ENCODE assay signal across 10 mouse cellular contexts in genomic region chr1:128303900-128304299, GRCm38 (mm10). TPM values are rescaled to one million over a fixed set of nuclear protein-coding genes. Genes with fewer than 3 reads are reported as not detected.
DNase-seq lines count a peak whose midpoint lies in the region; ATAC-seq lines count a peak whose summit lies in the region.
"Had no signal": no experiment of that assay in that cellular context is flagged by ENCODE, and none has a peak within 500 bp of the region (broad histone marks: within the 10 kb centered on the region; RNA-seq: fewer than 3 reads in every experiment).

No protein-coding gene starts in this region.

- peak; percentile 74 for ATAC-seq in forebrain, embryonic 13.5 days
- no peak for ATAC-seq in intestine, embryonic 16.5 days

- H3K9me3 ChIP-seq in forebrain, embryonic 13.5 days (replicated peaks) = no peaks in the 10 kb centered on the region
- H3K9me3 ChIP-seq in forebrain, embryonic 10.5 days = no peaks in the 10 kb centered on the region
- no peaks in the 10 kb centered on the region for H3K9me3 ChIP-seq in intestine, embryonic 16.5 days (ENCODE audit: control insufficient read depth, low read length)
- H3K9me3 ChIP-seq: heart, embryonic 15.5 days had no signal

- DNase-seq in forebrain, embryonic 10.5 days (ENCODE audit: extremely low spot score, low spot score) = no peak
- DNase-seq in right cerebral cortex, adult 18-20 months = peak; percentile 12
- no peak for DNase-seq in right cerebral cortex, postnatal 36 days (ENCODE audit: low spot score in 2 of 2)
- peak; percentile 83 for DNase-seq in kidney, adult 18-20 months
- DNase-seq in right cerebral cortex, postnatal 14 days = peak; percentile 15
- no peak for DNase-seq in adrenal gland, postnatal 14 days

- no peaks in the 10 kb centered on the region for H3K27me3 ChIP-seq in forebrain, embryonic 13.5 days
- H3K27me3 ChIP-seq in forebrain, embryonic 10.5 days (ENCODE audit: poor library complexity, severe bottlenecking) = no peaks in the 10 kb centered on the region
- no peaks in the 10 kb centered on the region for H3K27me3 ChIP-seq in intestine, embryonic 16.5 days (replicated peaks; ENCODE audit: control insufficient read depth, insufficient read depth, low read length)
- H3K27me3 ChIP-seq: heart, embryonic 15.5 days had no signal

- 75% methylated on average over 16 of the region's 16 CpGs for WGBS in forebrain, embryonic 13.5 days
- 92% methylated on average over 16 of the region's 16 CpGs for whole genome bisulfite sequencing in forebrain, embryonic 10.5 days
- 90% methylated on average over 16 of the region's 16 CpGs for WGBS in intestine, embryonic 16.5 days

- no peak overlapping the region for H3K27ac ChIP-seq in forebrain, embryonic 13.5 days
- H3K27ac ChIP-seq in forebrain, embryonic 10.5 days = no peak overlapping the region
- H3K27ac ChIP-seq in intestine, embryonic 16.5 days (ENCODE audit: low read length) = no peak overlapping the region
- H3K27ac ChIP-seq: heart, embryonic 15.5 days; macrophage had no signal

- H3K9ac ChIP-seq in forebrain, embryonic 13.5 days = no peak overlapping the region
- no peak overlapping the region for H3K9ac ChIP-seq in intestine, embryonic 16.5 days (ENCODE audit: low read depth, low read length)
- H3K9ac ChIP-seq: heart, embryonic 15.5 days had no signal

- peak overlapping the region; percentile 23; the same call in 1 of the 2 replicates for H3K4me2 ChIP-seq in forebrain, embryonic 13.5 days
- H3K4me2 ChIP-seq in intestine, embryonic 16.5 days (ENCODE audit: low read depth, low read length) = no peak overlapping the region
- H3K4me2 ChIP-seq: heart, embryonic 15.5 days had no signal

- H3K4me3 ChIP-seq in forebrain, embryonic 13.5 days = no peak overlapping the region
- no peak overlapping the region for H3K4me3 ChIP-seq in forebrain, embryonic 10.5 days
- no peak overlapping the region for H3K4me3 ChIP-seq in intestine, embryonic 16.5 days (ENCODE audit: low read length)
- H3K4me3 ChIP-seq: heart, embryonic 15.5 days had no signal

- no peaks in the 10 kb centered on the region for H3K36me3 ChIP-seq in forebrain, embryonic 13.5 days (ENCODE audit: poor library complexity, severe bottlenecking)
- H3K36me3 ChIP-seq in forebrain, embryonic 10.5 days (replicated peaks) = peaks cover 55% of the 10 kb centered on the region
- H3K36me3 ChIP-seq in intestine, embryonic 16.5 days (ENCODE audit: control insufficient read depth, insufficient read depth, low read length) = no peaks in the 10 kb centered on the region
- H3K36me3 ChIP-seq: heart, embryonic 15.5 days had no signal

- H3K4me1 ChIP-seq in forebrain, embryonic 13.5 days = no peaks in the 10 kb centered on the region
- no peaks in the 10 kb centered on the region for H3K4me1 ChIP-seq in forebrain, embryonic 10.5 days
- H3K4me1 ChIP-seq in intestine, embryonic 16.5 days (ENCODE audit: control insufficient read depth, insufficient read depth, low read length) = no peaks in the 10 kb centered on the region
- H3K4me1 ChIP-seq: heart, embryonic 15.5 days had no signal

RNA-seq across cellular contexts. Expression of gene Lct, which starts 24.2 kb away (rescaled TPM):
- 0.10 and 0.42 TPM in 2 replicates for polyA plus RNA-seq in forebrain, embryonic 13.5 days (2015; fragmentation: Nextera tagmentation; extraction: Ambion mirVana)
- 0.12 and 0.50 TPM in 2 replicates for polyA plus RNA-seq in forebrain, embryonic 10.5 days (2016; fragmentation: Nextera tagmentation; extraction: Ambion mirVana)
- total RNA-seq in adrenal gland, postnatal 14 days (2021) = 0.08 and 0.11 TPM in 2 replicates
- polyA plus RNA-seq in intestine, embryonic 16.5 days (2015; fragmentation: Nextera tagmentation; extraction: Ambion mirVana) = 45.3 and 80.2 TPM in 2 replicates
- polyA plus RNA-seq: macrophage had no signal

RNA-seq across cellular contexts. Expression of gene Mcm6, which starts 55.6 kb away (rescaled TPM):
- polyA plus RNA-seq in forebrain, embryonic 13.5 days (2015; fragmentation: Nextera tagmentation; extraction: Ambion mirVana) = 172 and 197 TPM in 2 replicates
- polyA plus RNA-seq in forebrain, embryonic 10.5 days (2016; fragmentation: Nextera tagmentation; extraction: Ambion mirVana) = 378 and 390 TPM in 2 replicates
- total RNA-seq in adrenal gland, postnatal 14 days (2021) = 49.6 and 56.3 TPM in 2 replicates
- polyA plus RNA-seq in intestine, embryonic 16.5 days (2015; fragmentation: Nextera tagmentation; extraction: Ambion mirVana) = 205 and 225 TPM in 2 replicates

Comparison
In these comparisons a context has a peak if more than half of its experiments do, and no peak if none do; other contexts are left out.
1. DNase-seq: peak in right cerebral cortex, adult 18-20 months (single experiment), kidney, adult 18-20 months (single experiment) and right cerebral cortex, postnatal 14 days (single experiment); none in forebrain, embryonic 10.5 days (single experiment), right cerebral cortex, postnatal 36 days (0 of 2) and adrenal gland, postnatal 14 days (single experiment).
2. RNA of gene Lct, which starts 24.2 kb away (polyA plus RNA-seq): 45.3 to 80.2 TPM in intestine, embryonic 16.5 days; 0.12 to 0.50 TPM in forebrain, embryonic 10.5 days and 0.10 to 0.42 TPM in forebrain, embryonic 13.5 days; every median in the first group is over 10 times any median in the second.